Mouse (Mus musculus): ENCODE data around the gene Fam221a.

- TF ChIP-seq GATA1 (IDR thresholded peaks at IDR 0.05; ENCODE audit: low read length) (no peak), TAL1 (IDR thresholded peaks at IDR 0.05; ENCODE audit: low read length) (no peak)
Measured at GRCm38 (mm10) chr6:49398365-49398764, 30.8 kb downstream of the Fam221a start.

Measured in erythroblast, embryonic 14.5 days (primary cell).